In genomic region chr5:118271449-118272110, GRCm38 (mm10) we compare ENCODE assay signal across 24 mouse cellular contexts. TPM values are rescaled to one million over a fixed set of nuclear protein-coding genes. Genes with fewer than 3 reads are reported as not detected.
DNase-seq lines count a peak whose midpoint lies in the region; ATAC-seq lines count a peak whose summit lies in the region.
"Had no signal": no experiment of that assay in that cellular context is flagged by ENCODE, and none has a peak within 500 bp of the region (broad histone marks: within the 10 kb centered on the region; RNA-seq: fewer than 3 reads in every experiment).

No protein-coding gene starts in this region.

- no peak overlapping the region for H3K9ac ChIP-seq in liver, embryonic 11.5 days (ENCODE audit: low read depth, low read length)
- H3K9ac ChIP-seq: liver, embryonic 13.5 days; neural tube, embryonic 12.5 days had no signal

- H3K27me3 ChIP-seq in liver, embryonic 11.5 days (replicated peaks; ENCODE audit: control insufficient read depth, insufficient read depth, low read length), result peaks cover 5% of the 10 kb centered on the region; the same call in 1 of the 2 replicates

- no peak overlapping the region for H3K4me2 ChIP-seq in liver, embryonic 11.5 days
- H3K4me2 ChIP-seq: liver, embryonic 13.5 days; neural tube, embryonic 12.5 days had no signal

- DNase-seq in CD8-positive naive resting alpha-beta T cell, adult 2 months (ENCODE audit: low read depth in 2 of 2, low spot score in 2 of 2), result peak; percentile 11 to 23
- peak; percentile 72 for DNase-seq in thymus, postnatal 0 days (ENCODE audit: low spot score)
- DNase-seq in thymus, postnatal 4 days, result peak; percentile 56
- DNase-seq in retina, postnatal 1 day, result no peak
- no peak for DNase-seq in liver, embryonic 11.5 days (ENCODE audit: low spot score)
- no peak for DNase-seq in adrenal gland, postnatal 10 days
- DNase-seq: B cell, adult 2 months; cerebellum, adult 11 months; cerebellum, adult 9-10 months; gastrocnemius, postnatal 10 days; heart, postnatal 14 days; kidney, adult 18-20 months; kidney, postnatal 4 days; left cerebral cortex, postnatal 4 days; liver, embryonic 13.5 days; lung, adult 18-20 months; midbrain, embryonic 14.5 days had no signal

- H3K4me1 ChIP-seq in liver, embryonic 11.5 days (replicated peaks; ENCODE audit: control insufficient read depth, insufficient read depth, low read length), result no peaks in the 10 kb centered on the region
- H3K4me1 ChIP-seq: liver, embryonic 13.5 days had no signal

- no peaks in the 10 kb centered on the region for H3K36me3 ChIP-seq in liver, embryonic 11.5 days (ENCODE audit: control insufficient read depth, insufficient read depth, low read length)
- H3K36me3 ChIP-seq: G1E; liver, embryonic 13.5 days; neural tube, embryonic 12.5 days had no signal

- ATAC-seq in granulocyte monocyte progenitor cell, adult 5-6 weeks (replicated peaks; ENCODE audit: poor library complexity, severe bottlenecking), result peak; percentile 10
- ATAC-seq in liver, embryonic 11.5 days (replicated peaks; ENCODE audit: low FRiP score), result no peak
- ATAC-seq: hindbrain, embryonic 16.5 days; lung, postnatal 0 days had no signal

- 57% methylated on average over 10 of the region's 10 CpGs for WGBS in liver, embryonic 11.5 days

- H3K9me3 ChIP-seq in liver, embryonic 11.5 days (ENCODE audit: control insufficient read depth, low read length), result no peaks in the 10 kb centered on the region
- H3K9me3 ChIP-seq: G1E; liver, embryonic 13.5 days; neural tube, embryonic 12.5 days had no signal

- H3K4me3 ChIP-seq in liver, embryonic 11.5 days (ENCODE audit: low read depth, low read length), result no peak overlapping the region
- H3K4me3 ChIP-seq: erythroblast, embryonic 14.5 days; liver, embryonic 13.5 days; neural tube, embryonic 12.5 days had no signal

- no peak overlapping the region for H3K27ac ChIP-seq in liver, embryonic 11.5 days (ENCODE audit: low read depth, low read length)
- H3K27ac ChIP-seq: liver, embryonic 13.5 days; macrophage; neural tube, embryonic 12.5 days had no signal

RNA-seq across cellular contexts. Expression of gene 2410131K14Rik, which starts 26.6 kb away (rescaled TPM):
- 1.0 and 2.3 TPM in 2 replicates for total RNA-seq in granulocyte monocyte progenitor cell, adult 5-6 weeks (2014; fragmentation: Nextera tagmentation)
- 1.5 and 1.6 TPM in 2 replicates for total RNA-seq in granulocyte monocyte progenitor cell, adult 5-6 weeks (2017)
- polyA plus RNA-seq in thymus, postnatal 0 days (2015; fragmentation: Nextera tagmentation; extraction: Ambion mirVana), result 4.2 and 4.7 TPM in 2 replicates
- polyA plus RNA-seq in liver, embryonic 11.5 days (2014; fragmentation: Nextera tagmentation; extraction: Ambion mirVana), result 4.3 TPM in 2 replicates
- 1 to 10 TPM; 7.7 to 8.6 TPM for total RNA-seq in adrenal gland, postnatal 10 days (2021)
- polyA plus RNA-seq: erythroblast, embryonic 14.5 days had no signal

RNA-seq across cellular contexts. Expression of gene Rnft2, which starts 26.7 kb away (rescaled TPM):
- total RNA-seq in granulocyte monocyte progenitor cell, adult 5-6 weeks (2014; fragmentation: Nextera tagmentation), result not detected in 2 replicates
- not detected in 2 replicates for total RNA-seq in granulocyte monocyte progenitor cell, adult 5-6 weeks (2017)
- 0.51 and 0.58 TPM in 2 replicates for polyA plus RNA-seq in thymus, postnatal 0 days (2015; fragmentation: Nextera tagmentation; extraction: Ambion mirVana)
- polyA plus RNA-seq in liver, embryonic 11.5 days (2014; fragmentation: Nextera tagmentation; extraction: Ambion mirVana), result 1.3 and 1.7 TPM in 2 replicates
- total RNA-seq in adrenal gland, postnatal 10 days (2021), result 1 to 10 TPM; 4.0 to 5.5 TPM
- polyA plus RNA-seq: erythroblast, embryonic 14.5 days had no signal

Comparison
In these comparisons a context has a peak if more than half of its experiments do, and no peak if none do; other contexts are left out.
1. DNase-seq: peak in CD8-positive naive resting alpha-beta T cell, adult 2 months (2 of 2), thymus, postnatal 0 days (single experiment) and thymus, postnatal 4 days (single experiment); none in retina, postnatal 1 day (single experiment), liver, embryonic 11.5 days (single experiment) and adrenal gland, postnatal 10 days (single experiment).
2. RNA of gene Rnft2, which starts 26.7 kb away (total RNA-seq): 4.0 to 5.5 TPM in adrenal gland, postnatal 10 days; not detected in granulocyte monocyte progenitor cell, adult 5-6 weeks; every median in the first group is over 4 times any median in the second.